Mouse (Mus musculus): ENCODE data around the gene Hist1h2ae.

GRCm38 (mm10) chr13:23530901-23531875 lies 39.8 kb downstream of the Hist1h2ae start, which contains the start of gene Hist1h4h:
- TF ChIP-seq CTCF (IDR thresholded peaks at IDR 0.05; ENCODE audit: extremely low read depth, insufficient read length, insufficient replicate concordance, low read depth, low read length) (no peak), POLR2A (IDR thresholded peaks at IDR 0.05; ENCODE audit: low read depth, low read length) (peak; percentile 89)

All from small intestine, adult 2 months (tissue).